Mouse (Mus musculus) embryonic facial prominence, embryonic 12.5 days (tissue): Measurements from ENCODE around the gene Camk1g. TPM values are rescaled to one million over a fixed set of nuclear protein-coding genes. Genes with fewer than 3 reads are reported as not detected.

Experiments used
- ATAC-seq: fragments of 200-750 bp; cut with Nextera tagmentation; 2 replicates; pipeline ENCODE4 v1.8.0; 2017; ENCODE audit not compliant: insufficient number of reproducible peaks, insufficient read depth, low FRiP score, low TSS enrichment
- H3K27ac ChIP-seq: fragments of 300-500 bp; sonication (generic); 2 replicates; pipeline ENCODE4 v1.5.1; 2016; ENCODE audit warnings: mild to moderate bottlenecking
- H3K27me3 ChIP-seq: fragments of 300-500 bp; sonication (generic); 2 replicates; pipeline ENCODE4 v1.6.1; 2016; ENCODE audit warnings: mild to moderate bottlenecking, moderate library complexity
- H3K36me3 ChIP-seq: fragments of 300-500 bp; sonication (generic); 2 replicates; pipeline ENCODE4 v1.6.1; 2016; ENCODE audit warnings: mild to moderate bottlenecking
- H3K4me1 ChIP-seq: fragments of 300-500 bp; sonication (generic); 2 replicates; pipeline ENCODE4 v1.6.1; 2016
- H3K4me2 ChIP-seq: fragments of 300-500 bp; sonication (generic); replicated peaks from 2 replicates; pipeline ENCODE4 v1.6.1; 2016; ENCODE audit warnings: mild to moderate bottlenecking, moderate library complexity
- H3K4me3 ChIP-seq: fragments of 300-500 bp; sonication (generic); 2 replicates; pipeline ENCODE4 v1.5.1; 2016; ENCODE audit warnings: mild to moderate bottlenecking
- H3K9ac ChIP-seq: fragments of 300-500 bp; sonication (generic); 2 replicates; pipeline ENCODE4 v1.6.1; 2016; ENCODE audit warnings: mild to moderate bottlenecking, moderate library complexity
- H3K9me3 ChIP-seq: fragments of 300-500 bp; sonication (generic); 2 replicates; pipeline ENCODE4 v1.6.1; 2016; ENCODE audit warnings: mild to moderate bottlenecking, moderate library complexity
- WGBS: fragments of 180-500 bp; shearing (Covaris S2); methylation state at CpG from one replicate; pipeline ENCODE4 v1.1.7; 2016; 5-methylcytosine and 5-hydroxymethylcytosine counted together
- polyA plus RNA-seq: library from polyadenylated mRNA; unstranded; fragments of >200 nt; fragmentation: Nextera tagmentation; extraction: Ambion mirVana; gene quantifications from 2 replicates; pipeline ENCODE4 v1.2.1, GENCODE M21; 2016

The Camk1g gene
- polyA plus RNA-seq, 1 experiment from 2014 or later = 24.4 TPM

DNA sequence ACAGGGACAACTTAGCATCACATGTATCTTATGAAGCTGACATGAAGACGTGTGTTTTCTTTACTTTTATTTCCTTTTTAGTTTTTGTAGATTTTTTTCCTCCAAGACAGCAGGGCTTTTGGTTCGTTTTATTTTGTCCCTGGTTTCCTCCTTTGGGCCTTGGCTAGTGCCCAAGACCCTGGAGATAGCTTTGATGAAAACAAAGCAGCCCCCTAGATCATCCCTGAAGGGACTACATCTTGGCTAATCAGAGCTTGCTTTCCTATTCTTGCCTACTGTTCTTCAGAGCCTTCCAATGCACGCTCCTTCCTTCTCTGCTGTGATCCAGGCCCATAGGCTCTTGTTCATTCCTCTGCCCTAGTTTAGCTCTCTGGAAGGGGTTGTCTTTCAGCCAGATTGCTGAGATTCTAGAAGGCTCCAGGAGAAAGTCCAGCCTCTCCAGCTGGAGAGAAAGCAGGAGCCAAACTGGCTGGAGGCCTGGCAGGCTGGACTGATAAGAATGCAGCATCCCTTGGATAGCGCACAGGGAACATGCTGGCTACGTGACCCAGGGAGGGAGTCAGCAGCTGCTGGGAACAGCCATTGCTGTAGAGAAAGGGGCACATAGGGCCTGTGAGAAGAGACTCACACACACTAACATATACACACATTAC lies 54.3 kb downstream of the Camk1g start:
- Histone ChIP-seq H3K4me2 (no peak overlapping the region), H3K36me3 (no peaks in the 10 kb centered on the region), H3K9ac (no peak overlapping the region), H3K27me3 (no peaks in the 10 kb centered on the region), H3K27ac (no peak overlapping the region), H3K4me1 (no peaks in the 10 kb centered on the region; the same call in 1 of the 2 replicates), H3K4me3 (no peak overlapping the region), H3K9me3 (no peaks in the 10 kb centered on the region)
- WGBS = 82% methylated on average over 5 of the region's 5 CpGs
- ATAC-seq = no peak

DNA sequence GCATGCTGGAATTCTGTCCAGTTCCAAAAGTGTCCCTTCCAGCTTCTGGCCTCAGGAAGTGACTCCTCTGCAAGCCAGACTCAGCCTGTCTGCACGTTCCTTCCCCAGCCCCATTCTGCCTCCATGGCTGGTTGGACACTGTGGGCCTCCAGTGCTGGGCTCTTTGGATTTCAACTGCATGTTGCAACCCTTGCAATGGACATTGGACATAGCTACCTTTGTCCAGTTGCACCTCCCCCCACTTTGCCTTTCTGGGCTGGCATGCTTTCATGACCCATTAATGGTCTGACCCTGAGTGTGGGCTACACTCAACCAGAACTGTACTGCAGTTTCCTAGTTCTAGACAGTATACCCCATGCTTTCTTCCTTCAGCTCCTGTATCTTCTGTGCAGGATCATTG lies 58.5 kb downstream of the Camk1g start:
- no peak for ATAC-seq
- H3K9ac ChIP-seq = no peak overlapping the region
- H3K36me3 ChIP-seq = no peaks in the 10 kb centered on the region
- no peak overlapping the region for H3K27ac ChIP-seq
- 68% methylated on average over 1 of the region's 1 CpGs for WGBS
- H3K4me2 ChIP-seq = no peak overlapping the region
- H3K27me3 ChIP-seq = no peaks in the 10 kb centered on the region
- H3K4me3 ChIP-seq = no peak overlapping the region
- H3K4me1 ChIP-seq = no peaks in the 10 kb centered on the region; the same call in 1 of the 2 replicates
- H3K9me3 ChIP-seq = no peaks in the 10 kb centered on the region

DNA sequence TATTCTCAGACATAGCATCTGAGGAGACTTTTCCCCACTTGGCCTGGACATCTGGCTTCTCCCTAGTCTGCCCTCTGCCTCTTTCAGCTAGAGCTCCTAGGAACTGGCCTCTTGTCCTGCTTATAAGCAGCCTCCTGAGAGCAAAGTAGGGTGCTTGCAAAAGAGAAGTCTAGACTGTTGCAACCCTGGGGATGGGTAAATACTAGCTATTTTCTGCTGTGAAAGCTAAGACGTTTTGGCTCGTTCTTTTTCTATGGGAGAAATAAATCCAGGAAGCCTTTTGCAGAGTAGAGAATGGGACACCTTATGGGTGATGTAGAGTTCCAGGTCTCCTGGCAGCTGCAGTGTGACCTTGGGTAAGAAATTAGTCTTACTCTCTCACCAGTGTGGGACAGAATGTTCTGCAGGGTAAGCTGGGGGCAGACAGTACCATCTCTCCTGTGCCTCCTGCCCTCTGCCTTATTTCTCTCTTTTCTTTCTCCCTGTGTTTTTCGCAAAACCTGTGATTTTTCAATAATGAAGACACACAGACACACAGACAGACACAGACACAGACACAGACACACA lies 59.5 kb downstream of the Camk1g start:
- no peaks in the 10 kb centered on the region for H3K27me3 ChIP-seq
- WGBS = 81% methylated on average over 3 of the region's 3 CpGs
- no peak for ATAC-seq
- no peak overlapping the region for H3K4me3 ChIP-seq
- H3K9ac ChIP-seq = no peak overlapping the region
- no peak overlapping the region for H3K4me2 ChIP-seq
- H3K27ac ChIP-seq = no peak overlapping the region
- H3K9me3 ChIP-seq = no peaks in the 10 kb centered on the region
- H3K4me1 ChIP-seq = no peaks in the 10 kb centered on the region; the same call in 1 of the 2 replicates
- H3K36me3 ChIP-seq = no peaks in the 10 kb centered on the region

DNA sequence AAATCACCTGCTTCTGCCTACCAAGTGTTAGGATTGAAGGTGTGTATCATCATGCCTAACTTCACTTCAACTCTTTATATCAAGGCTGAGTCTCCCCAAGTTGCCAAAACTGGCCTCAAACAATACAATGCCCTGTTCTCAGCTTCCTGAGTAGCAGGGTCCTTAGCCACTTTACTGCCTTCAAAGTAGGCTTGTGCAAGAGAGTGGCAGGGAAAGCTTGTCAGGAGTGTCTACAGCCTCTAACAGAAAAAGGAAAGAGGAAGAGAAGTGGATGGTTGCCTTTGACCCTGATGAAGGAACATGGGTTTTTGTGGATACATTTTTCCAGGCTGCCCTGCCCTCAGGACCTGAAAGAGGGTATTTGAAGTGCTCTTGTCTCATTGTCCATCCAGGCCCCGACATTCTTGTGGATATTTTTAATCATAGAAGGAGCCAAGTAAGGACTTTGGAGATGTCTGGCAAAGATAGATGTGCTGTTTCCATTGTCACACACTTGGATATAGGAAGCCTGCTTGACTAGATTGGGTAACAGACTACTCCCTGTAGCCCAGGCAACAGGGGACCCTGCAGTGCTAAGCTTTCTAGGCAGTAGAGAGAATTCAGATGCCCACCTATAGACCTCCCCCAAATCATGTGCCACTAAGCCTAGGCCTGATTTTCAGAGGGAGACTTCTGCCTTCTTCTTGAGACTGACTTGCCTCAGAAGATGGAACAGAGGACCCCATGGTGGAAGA lies 60.1 kb downstream of the Camk1g start:
- 71% methylated on average over 1 of the region's 1 CpGs for WGBS
- Histone ChIP-seq H3K9me3 (no peaks in the 10 kb centered on the region), H3K4me2 (no peak overlapping the region), H3K4me1 (no peaks in the 10 kb centered on the region; the same call in 1 of the 2 replicates), H3K4me3 (no peak overlapping the region), H3K27me3 (no peaks in the 10 kb centered on the region), H3K36me3 (no peaks in the 10 kb centered on the region), H3K9ac (no peak overlapping the region), H3K27ac (no peak overlapping the region)
- no peak for ATAC-seq

DNA sequence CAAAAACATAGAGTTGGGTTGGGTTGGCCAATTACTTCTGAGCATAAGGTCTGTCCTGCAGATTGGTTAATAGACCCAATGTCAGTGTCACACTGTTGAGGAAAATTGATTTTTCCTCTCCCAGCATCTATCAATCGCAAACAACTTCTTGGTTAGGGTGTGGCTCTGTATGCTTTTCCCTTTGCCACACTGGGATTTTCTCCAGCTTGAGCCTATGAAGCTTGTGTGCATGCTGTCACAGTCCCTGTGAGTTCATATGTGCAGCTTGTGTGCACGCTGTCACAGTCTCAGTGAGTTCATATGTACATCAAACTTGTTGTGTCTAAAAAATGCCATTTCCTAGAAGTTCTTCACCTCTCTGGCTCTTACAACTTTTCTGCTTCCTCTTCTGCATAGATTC lies 63.3 kb downstream of the Camk1g start:
- H3K9ac ChIP-seq = no peak overlapping the region
- H3K4me3 ChIP-seq = no peak overlapping the region
- no peaks in the 10 kb centered on the region for H3K4me1 ChIP-seq
- no peak overlapping the region for H3K4me2 ChIP-seq
- 91% methylated on average over 2 of the region's 2 CpGs for WGBS
- H3K36me3 ChIP-seq = no peaks in the 10 kb centered on the region
- no peaks in the 10 kb centered on the region for H3K27me3 ChIP-seq
- no peak for ATAC-seq
- H3K27ac ChIP-seq = no peak overlapping the region
- H3K9me3 ChIP-seq = no peaks in the 10 kb centered on the region

DNA sequence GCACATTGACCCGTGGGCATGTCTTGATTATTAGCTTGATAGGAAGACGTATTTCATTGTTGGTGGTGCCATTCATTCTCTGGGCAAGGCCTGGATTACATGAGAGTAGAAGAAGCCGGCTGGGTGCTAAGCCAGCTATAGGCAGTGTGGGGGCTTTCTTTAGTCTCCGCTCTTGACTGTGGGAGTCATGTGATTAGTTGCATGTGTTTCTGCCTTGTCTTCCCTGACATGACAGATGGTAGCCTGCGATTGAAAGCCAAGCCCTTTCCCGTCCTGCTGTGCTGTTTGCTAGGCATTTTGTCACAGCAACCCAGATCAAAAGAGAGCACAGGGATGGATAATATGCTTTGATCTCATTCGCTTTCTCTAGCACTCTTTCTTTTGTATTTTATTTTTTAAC lies 64.7 kb downstream of the Camk1g start:
- WGBS = 52% methylated on average over 7 of the region's 7 CpGs
- H3K4me3 ChIP-seq = no peak overlapping the region
- no peaks in the 10 kb centered on the region for H3K27me3 ChIP-seq
- H3K9ac ChIP-seq = no peak overlapping the region
- H3K4me1 ChIP-seq = no peaks in the 10 kb centered on the region
- H3K36me3 ChIP-seq = no peaks in the 10 kb centered on the region
- H3K27ac ChIP-seq = no peak overlapping the region
- no peaks in the 10 kb centered on the region for H3K9me3 ChIP-seq
- no peak overlapping the region for H3K4me2 ChIP-seq
- no peak for ATAC-seq

DNA sequence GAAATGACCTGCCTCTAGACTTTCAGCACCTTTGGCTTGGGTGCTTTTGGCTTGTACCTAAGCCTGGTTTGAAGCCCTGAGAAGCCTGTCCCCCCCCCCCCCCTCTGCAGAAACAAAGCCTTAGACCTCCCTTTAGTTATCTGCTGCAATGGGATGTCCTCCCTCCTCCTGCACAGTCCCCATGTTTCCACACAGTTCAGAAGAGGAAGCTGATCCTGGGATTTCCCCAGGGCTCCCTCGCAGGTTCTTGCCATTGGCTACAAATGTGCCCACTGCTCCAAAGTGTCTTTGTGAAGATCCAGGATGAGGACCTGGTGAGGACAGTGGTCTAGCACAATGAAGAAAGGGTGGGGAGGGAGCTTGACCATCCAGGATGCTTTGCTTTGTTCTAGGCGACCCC lies 67.0 kb downstream of the Camk1g start:
- Histone ChIP-seq H3K36me3 (no peaks in the 10 kb centered on the region), H3K9me3 (no peaks in the 10 kb centered on the region), H3K9ac (no peak overlapping the region), H3K4me2 (no peak overlapping the region), H3K4me1 (no peaks in the 10 kb centered on the region), H3K27me3 (no peaks in the 10 kb centered on the region), H3K4me3 (no peak overlapping the region), H3K27ac (no peak overlapping the region)
- 56% methylated on average over 2 of the region's 2 CpGs for WGBS
- no peak for ATAC-seq

DNA sequence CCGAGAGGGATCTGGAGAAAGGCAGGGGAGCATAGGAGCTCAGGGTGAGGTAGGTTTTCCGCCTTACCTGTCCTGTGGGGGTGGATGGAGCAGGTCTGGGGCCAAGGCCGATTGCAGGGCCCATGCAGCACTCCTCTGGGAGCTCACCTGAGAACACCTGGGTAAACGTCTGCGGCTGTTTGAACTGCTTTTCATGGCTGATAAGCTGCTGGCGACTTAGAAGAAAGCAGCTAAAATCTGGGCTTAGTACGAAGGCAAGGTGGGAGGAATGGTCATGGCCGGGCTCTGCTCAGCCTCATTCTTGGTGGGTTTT lies 68.0 kb downstream of the Camk1g start:
- Histone ChIP-seq H3K4me1 (no peaks in the 10 kb centered on the region), H3K9ac (no peak overlapping the region), H3K36me3 (no peaks in the 10 kb centered on the region), H3K27ac (no peak overlapping the region), H3K27me3 (no peaks in the 10 kb centered on the region), H3K9me3 (no peaks in the 10 kb centered on the region), H3K4me2 (no peak overlapping the region), H3K4me3 (no peak overlapping the region)
- ATAC-seq = no peak
- WGBS = 58% methylated on average over 8 of the region's 8 CpGs

DNA sequence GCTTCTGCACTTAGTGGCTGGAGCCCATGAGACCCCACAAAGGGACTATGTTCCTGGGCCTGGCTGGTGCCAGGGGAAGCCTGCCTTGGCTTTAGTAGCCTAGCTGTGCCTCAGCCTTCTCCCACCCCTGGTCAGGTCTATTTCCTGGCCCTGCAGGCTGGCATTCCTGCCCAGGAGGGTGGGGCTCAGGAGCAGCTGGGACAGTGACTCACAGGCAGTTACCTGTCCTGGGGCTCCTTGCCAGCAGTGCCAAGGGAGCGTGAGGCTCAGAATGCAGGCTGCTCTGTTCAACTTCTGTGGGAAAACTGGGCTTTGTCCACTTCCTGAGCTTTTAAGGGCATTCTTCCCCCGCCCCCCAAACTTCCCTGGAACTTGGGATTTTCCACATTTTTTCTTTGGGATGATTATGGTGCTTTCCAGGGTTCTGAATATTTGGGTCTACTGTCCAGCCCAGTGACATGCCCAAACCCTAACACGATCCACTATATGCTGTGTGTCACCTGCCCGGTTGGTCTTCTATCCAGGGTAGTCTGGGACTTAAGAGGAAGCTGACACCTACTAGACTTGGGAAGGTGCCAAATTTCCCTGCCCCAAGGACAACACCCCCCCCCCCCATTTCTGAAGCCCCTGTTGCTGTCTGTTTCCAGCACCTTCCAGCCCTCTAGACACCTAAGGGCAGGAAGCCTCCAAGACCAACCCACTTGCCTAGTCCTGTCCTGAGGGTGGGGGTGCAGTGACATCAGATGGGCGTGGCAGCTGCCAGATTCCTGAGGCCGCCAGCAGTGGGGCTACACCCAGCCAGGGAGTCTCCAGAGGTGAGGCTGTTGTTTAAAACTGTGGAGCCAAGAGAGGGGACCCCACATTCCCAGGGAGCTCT lies 68.6 kb downstream of the Camk1g start:
- H3K4me2 ChIP-seq = no peak overlapping the region
- H3K27ac ChIP-seq = no peak overlapping the region
- H3K36me3 ChIP-seq = no peaks in the 10 kb centered on the region
- ATAC-seq = peak; percentile 67; the same call in 1 of the 2 replicates
- no peak overlapping the region for H3K4me3 ChIP-seq
- no peaks in the 10 kb centered on the region for H3K27me3 ChIP-seq
- no peaks in the 10 kb centered on the region for H3K4me1 ChIP-seq
- 64% methylated on average over 6 of the region's 6 CpGs for WGBS
- no peak overlapping the region for H3K9ac ChIP-seq
- no peaks in the 10 kb centered on the region for H3K9me3 ChIP-seq

DNA sequence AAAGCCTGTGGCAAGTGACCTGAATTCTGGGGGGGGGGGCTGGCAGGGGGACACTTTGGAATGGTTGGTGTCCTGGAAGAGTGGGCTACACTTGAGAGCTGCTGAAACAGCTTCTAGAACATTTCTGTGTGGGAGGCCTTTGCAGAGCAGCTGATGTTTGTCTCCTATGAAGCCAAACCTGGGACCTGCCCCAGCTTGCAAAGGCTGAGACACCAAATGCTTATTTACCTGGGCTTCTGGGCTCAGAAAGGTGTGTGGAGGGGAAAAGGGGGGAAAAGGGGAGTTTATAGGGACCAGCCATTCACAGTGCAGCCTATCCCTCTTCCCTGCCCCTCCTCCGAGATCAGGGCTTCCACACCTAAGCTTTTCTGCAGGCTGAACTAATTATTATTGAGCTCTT lies 70.1 kb downstream of the Camk1g start:
- Histone ChIP-seq H3K27me3 (no peaks in the 10 kb centered on the region), H3K4me2 (no peak overlapping the region), H3K4me1 (no peaks in the 10 kb centered on the region), H3K9ac (no peak overlapping the region), H3K36me3 (no peaks in the 10 kb centered on the region), H3K4me3 (no peak overlapping the region), H3K27ac (no peak overlapping the region), H3K9me3 (no peaks in the 10 kb centered on the region)
- WGBS = 53% methylated on average over 1 of the region's 1 CpGs
- no peak for ATAC-seq

DNA sequence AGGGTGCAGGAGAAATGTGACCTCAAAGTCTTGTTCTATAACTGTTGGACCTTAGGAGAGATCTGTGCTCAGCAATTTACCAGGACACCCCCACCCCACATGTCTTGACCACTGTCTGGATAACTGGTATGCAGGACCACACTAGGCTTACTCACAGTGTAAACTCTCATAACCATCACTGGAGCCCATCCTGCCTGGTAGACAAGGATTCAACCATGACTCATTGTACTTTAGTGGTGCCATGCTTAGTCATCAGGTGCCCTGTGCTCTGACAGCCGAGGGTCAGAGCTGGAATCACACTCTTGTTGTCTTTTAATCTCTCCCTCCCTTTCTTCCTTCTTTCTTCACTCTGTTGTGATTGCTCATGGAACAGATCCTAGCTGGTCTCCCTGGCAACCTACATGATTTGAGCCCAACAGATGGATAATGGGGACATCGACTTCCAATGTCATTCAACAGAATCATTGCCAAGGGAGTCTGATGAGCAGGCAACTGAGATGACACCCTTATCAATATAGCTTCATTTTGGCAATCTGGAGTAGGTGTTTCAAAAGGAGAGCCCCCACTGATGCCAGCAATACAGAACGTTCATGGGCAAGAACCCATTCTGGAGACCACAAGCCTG lies 71.8 kb downstream of the Camk1g start:
- Histone ChIP-seq H3K9ac (no peak overlapping the region), H3K4me3 (no peak overlapping the region), H3K4me1 (no peaks in the 10 kb centered on the region), H3K27ac (no peak overlapping the region), H3K27me3 (no peaks in the 10 kb centered on the region), H3K9me3 (no peaks in the 10 kb centered on the region), H3K4me2 (no peak overlapping the region), H3K36me3 (no peaks in the 10 kb centered on the region)
- WGBS = 84% methylated on average over 3 of the region's 3 CpGs
- no peak for ATAC-seq
